Mouse (Mus musculus): ENCODE measurements at regions not wholly inside any gene's neighbourhood (a gene's known extent, or its start where the extent isn't known, plus 50 kb on each side); places are given as distances from the start of the nearest gene placed in this dataset.

GRCm38 (mm10) chr11:44066176-44066575, 165.2 kb upstream of the Adra1b start:
- TF ChIP-seq EP300 (optimal IDR thresholded peaks at IDR 0.05) (no peak), CTCF (IDR thresholded peaks at IDR 0.05; ENCODE audit: low read depth) (no peak)
